Mouse (Mus musculus): ENCODE data around the gene Duoxa2.

DNA sequence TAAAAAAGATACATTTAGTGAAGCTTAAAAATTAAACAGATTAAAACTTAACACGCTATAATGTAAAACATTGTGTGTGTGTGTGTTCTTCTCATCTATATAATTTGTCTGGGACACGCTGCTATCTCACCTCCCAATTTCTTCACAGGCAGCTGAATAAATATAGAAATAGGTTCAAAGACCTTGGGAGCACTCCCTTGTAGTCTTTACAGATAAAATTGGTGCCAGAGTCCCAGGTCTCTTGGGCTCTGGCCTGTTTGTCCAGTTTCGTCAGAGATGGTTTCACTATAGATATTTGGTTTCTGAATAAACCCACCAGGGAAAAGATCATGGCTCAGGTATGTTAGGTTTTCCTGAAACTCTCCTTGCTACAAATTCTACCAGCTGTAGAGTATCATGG lies 19.9 kb upstream of the Duoxa2 start:
- TF ChIP-seq CTCF (IDR thresholded peaks at IDR 0.05; ENCODE audit: low read depth, low read length) = no peak
- TF ChIP-seq POLR2A (IDR thresholded peaks at IDR 0.05; ENCODE audit: insufficient read depth, low read length) = no peak

All from ES-Bruce4 (cell line).